Mouse (Mus musculus) CH12.LX (cell line): ENCODE results near the gene Gm44502. TPM values are rescaled to one million over a fixed set of nuclear protein-coding genes. Genes with fewer than 3 reads are reported as not detected.

Source experiments
- DNase-seq: peaks from one replicate; pipeline ENCODE4 v3.0.0-alpha.2; 2013; ENCODE audit errors: extremely low read depth
- H3K27ac ChIP-seq: 2 replicates; pipeline ENCODE4 v1.5.1; 2012; ENCODE audit warnings: low read depth, mild to moderate bottlenecking, control low read depth, moderate library complexity; ENCODE audit not compliant: insufficient read depth
- H3K27me3 ChIP-seq: replicated peaks from 2 replicates; pipeline ENCODE3; 2012; ENCODE audit warnings: inconsistent platforms
- H3K36me3 ChIP-seq, 2 experiments: replicated peaks in 1 of 2; 2 replicates each; pipeline versions ENCODE3 to v1.6.1; 2012; ENCODE audit warnings: inconsistent platforms in 1 of 2, low read length in 1 of 2, mild to moderate bottlenecking in 1 of 2, mixed read lengths in 1 of 2, moderate library complexity in 1 of 2; ENCODE audit not compliant: control insufficient read depth in 1 of 2, insufficient read depth in 1 of 2
- H3K4me1 ChIP-seq, 2 experiments: 2 replicates each; pipeline ENCODE4 v1.6.1; 2012; ENCODE audit warnings: inconsistent platforms in 1 of 2, moderate library complexity in 1 of 2; ENCODE audit not compliant: insufficient read depth in 2 of 2, control insufficient read depth in 1 of 2
- H3K4me2 ChIP-seq: 2 replicates; pipeline ENCODE4 v1.6.1; 2012; ENCODE audit warnings: low read depth, mild to moderate bottlenecking, control low read depth; ENCODE audit not compliant: poor library complexity, insufficient read depth, severe bottlenecking
- H3K4me3 ChIP-seq, 3 experiments: fragments of 150-350 bp in 1 of 3; sonication (generic) in 1 of 3; replicated peaks in 1 of 3; 2 replicates each; pipeline versions ENCODE3 to v1.5.1; 2011 to 2012; ENCODE audit warnings: low read depth in 2 of 3, low read length in 2 of 3, mild to moderate bottlenecking in 2 of 3, moderate library complexity in 2 of 3, control low read depth in 1 of 3, improper control_type of control experiment in 1 of 3, inconsistent platforms in 1 of 3, mixed read lengths in 1 of 3; ENCODE audit not compliant: poor library complexity in 1 of 3
- H3K79me2 ChIP-seq: replicated peaks from 2 replicates; pipeline ENCODE4 v1.6.1; 2012; ENCODE audit warnings: mild to moderate bottlenecking, moderate library complexity; ENCODE audit not compliant: control insufficient read depth, poor library complexity, insufficient read depth, severe bottlenecking; ENCODE audit errors: extremely low read depth
- H3K9ac ChIP-seq: 2 replicates; pipeline ENCODE4 v1.6.1; 2012; ENCODE audit warnings: low read depth, mild to moderate bottlenecking, control low read depth, moderate library complexity; ENCODE audit not compliant: insufficient read depth
- H3K9me3 ChIP-seq: replicated peaks from 2 replicates; pipeline ENCODE3; 2012; ENCODE audit warnings: low read length, inconsistent platforms, mixed read lengths
- BHLHE40 ChIP-seq: IDR thresholded peaks from 2 replicates; pipeline ENCODE4 v1.6.1; 2011; ENCODE audit warnings: mild to moderate bottlenecking, low read depth, low read length, improper control_type of control experiment
- CTCF ChIP-seq, 2 experiments: IDR thresholded peaks in 1 of 2; conservative IDR thresholded peaks in 1 of 2; 2 replicates each; pipeline ENCODE4 v1.5.1; 2011 to 2012; ENCODE audit warnings: low read depth in 2 of 2, low read length in 2 of 2, improper control_type of control experiment in 1 of 2, inconsistent platforms in 1 of 2, mild to moderate bottlenecking in 1 of 2, moderate library complexity in 1 of 2
- ELF1 ChIP-seq: IDR thresholded peaks from 2 replicates; pipeline ENCODE4 v1.6.1; 2014; ENCODE audit warnings: low read depth, mild to moderate bottlenecking, inconsistent platforms, low read length, improper control_type of control experiment
- IRF4 ChIP-seq: IDR thresholded peaks from 2 replicates; pipeline ENCODE4 v1.6.1; 2014; ENCODE audit warnings: low read depth, mild to moderate bottlenecking, inconsistent platforms, low read length, improper control_type of control experiment
- JUN ChIP-seq: IDR thresholded peaks from 2 replicates; pipeline ENCODE4 v1.6.1; 2011; ENCODE audit warnings: low read depth, mild to moderate bottlenecking, low read length, improper control_type of control experiment, moderate library complexity; ENCODE audit not compliant: insufficient read depth
- MAX ChIP-seq: IDR thresholded peaks from 2 replicates; pipeline ENCODE4 v1.6.1; 2011; ENCODE audit warnings: low read length, improper control_type of control experiment
- MXI1 ChIP-seq: IDR thresholded peaks from 2 replicates; pipeline ENCODE4 v1.6.1; 2011; ENCODE audit warnings: mild to moderate bottlenecking, low read depth, low read length, improper control_type of control experiment
- PAX5 ChIP-seq: IDR thresholded peaks from 2 replicates; pipeline ENCODE4 v1.6.1; 2012; ENCODE audit warnings: low read length, inconsistent platforms, mixed read lengths
- POLR2A ChIP-seq: IDR thresholded peaks from 2 replicates; pipeline ENCODE4 v1.6.1; 2011; ENCODE audit warnings: low read depth, mild to moderate bottlenecking, improper control_type of control experiment, low read length
- RCOR1 ChIP-seq: conservative IDR thresholded peaks from 2 replicates; pipeline ENCODE4 v1.6.1; 2012; ENCODE audit warnings: low read depth, mild to moderate bottlenecking, inconsistent platforms, low read length, improper control_type of control experiment
- TBP ChIP-seq: conservative IDR thresholded peaks from 2 replicates; pipeline ENCODE4 v1.6.1; 2011; ENCODE audit warnings: low read depth, low read length, improper control_type of control experiment
- TCF12 ChIP-seq: IDR thresholded peaks from 2 replicates; pipeline ENCODE4 v1.6.1; 2014; ENCODE audit warnings: low read depth, mild to moderate bottlenecking, inconsistent platforms, low read length, improper control_type of control experiment
- USF1 ChIP-seq: IDR thresholded peaks from 2 replicates; pipeline ENCODE4 v1.6.1; 2014; ENCODE audit warnings: low read depth, mild to moderate bottlenecking, inconsistent platforms, low read length, improper control_type of control experiment
- dilution Hi-C: fragments of 300-500 bp; cut with MboI; formaldehyde crosslinking; loops from 2 replicates; pipeline ENCODE4 v1.14.3; 2020; ENCODE audit warnings: low sequenced_read_pairs; ENCODE audit not compliant: extremely low pct_unique_long_range_greater_than_20kb, extremely low pct_ligation_motif_present
- in situ Hi-C: fragments of 300-500 bp; cut with MboI; formaldehyde crosslinking; loops from 3 replicates; pipeline ENCODE4 v1.14.3; 2019; ENCODE audit warnings: low sequenced_read_pairs, low pct_ligation_motif_present, low pct_unique_long_range_greater_than_20kb, mixed read lengths
- polyA plus RNA-seq: library from polyadenylated mRNA; unstranded; fragments of >175 nt; gene quantifications from 2 replicates; pipeline ENCODE4 v1.2.1, GENCODE M21; 2012; ENCODE audit warnings: low read depth; ENCODE audit not compliant: insufficient read length
- total RNA-seq, 2 experiments: library from RNA; depleted of rRNA; stranded (reverse); fragments of 300-350 nt in 1 of 2; fragments of >200 nt in 1 of 2; gene quantifications; 2 replicates each; pipeline ENCODE4 v1.2.3; 2012 to 2014

Gm44502 gene
- total and polyA plus RNA-seq, 3 experiments = 0.13 to 0.15 TPM; not detected in 1

DNA sequence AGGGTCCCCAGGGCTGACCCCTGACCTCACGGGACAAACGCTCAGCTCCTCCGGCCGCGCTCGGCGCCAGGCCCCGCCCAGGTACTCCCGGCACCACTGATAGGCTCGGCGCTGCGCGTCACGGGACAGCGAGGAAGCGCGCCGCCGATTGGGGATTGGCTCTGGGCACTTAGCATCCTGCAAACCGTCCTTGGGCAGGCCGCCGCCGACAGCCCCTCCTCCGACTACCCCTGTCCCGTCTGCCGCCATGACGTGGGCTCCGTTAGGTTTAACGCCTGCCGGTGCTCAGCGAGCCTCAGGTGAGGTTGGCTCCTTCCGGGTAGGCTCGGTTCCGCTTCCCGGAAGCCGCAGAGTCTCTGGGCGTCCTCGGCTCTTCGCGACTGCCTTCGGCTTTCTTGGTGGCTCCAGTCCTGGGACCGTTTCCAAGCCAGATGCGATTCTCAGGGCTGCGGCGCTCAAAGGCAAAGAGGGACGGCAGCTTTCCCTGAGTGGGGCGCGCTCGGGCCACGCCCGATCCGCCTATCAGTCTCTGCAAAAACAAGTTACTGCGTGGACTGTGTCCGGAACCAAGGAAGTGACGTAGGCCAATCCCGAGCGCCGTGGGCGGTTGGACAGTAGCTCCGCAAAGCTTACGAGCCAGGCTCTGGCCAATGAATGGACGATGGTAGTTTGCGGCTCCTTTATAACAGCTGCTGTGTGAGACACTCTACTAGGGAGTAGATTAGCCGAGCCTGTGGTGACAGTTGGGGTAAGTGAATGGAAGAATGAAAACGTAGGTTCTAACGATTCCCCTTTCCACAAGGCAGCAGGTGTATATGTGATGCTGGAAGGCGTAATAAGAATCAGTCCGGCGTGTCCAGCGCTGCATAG is at the start of gene Gm44502, which contains the start of the genes C730034F03Rik and Chkb (continued):
- no peak for TF ChIP-seq RCOR1

DNA sequence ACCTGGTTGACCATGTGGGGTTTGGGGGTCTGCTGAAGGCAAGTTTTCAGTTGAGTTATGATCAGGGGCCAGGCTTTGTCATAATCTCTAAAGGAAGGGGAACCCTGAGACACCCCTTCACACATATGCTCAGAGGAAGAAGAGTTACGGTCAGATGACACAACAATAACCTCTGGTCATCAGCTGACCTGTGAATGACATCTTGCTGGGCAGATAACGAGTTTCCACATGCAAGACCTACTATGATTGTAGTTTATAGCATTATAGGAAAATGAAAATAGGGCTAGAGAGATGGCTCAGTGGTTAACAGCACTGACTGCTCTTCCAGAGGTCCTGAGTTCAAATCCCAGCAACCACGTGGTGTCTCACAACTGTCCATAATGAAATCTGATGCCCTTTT is 49.1 kb upstream of the Gm44502 start:
- in situ Hi-C loops (loop anchor here (5.0 kb wide), 1 partner anchor 54 kb away; no protein-coding TSS in a partner anchor), dilution Hi-C loops (no loop called here)
- Histone ChIP-seq H3K4me1 (peaks cover 11 to 29% of the 10 kb centered on the region in 2 experiments), H3K4me3 (no peak overlapping the region), H3K9me3 (no peaks in the 10 kb centered on the region), H3K79me2 (no peaks in the 10 kb centered on the region), H3K27ac (no peak overlapping the region), H3K4me2 (no peak overlapping the region), H3K27me3 (no peaks in the 10 kb centered on the region), H3K9ac (no peak overlapping the region), H3K36me3 (peaks cover 2 to 27% of the 10 kb centered on the region in 2 experiments)
- no peak for DNase-seq
- no peak for TF ChIP-seq ELF1
- TF ChIP-seq MXI1 = no peak
- TF ChIP-seq TBP = no peak
- no peak for TF ChIP-seq CTCF (conservative IDR thresholded peaks at IDR 0.05 in 1 of 2, IDR thresholded peaks at IDR 0.05 in 1 of 2; ENCODE audit: low read depth in 2 of 2, low read length in 2 of 2)
- no peak for TF ChIP-seq TCF12
- no peak for TF ChIP-seq IRF4
- no peak for TF ChIP-seq POLR2A
- TF ChIP-seq USF1 = no peak
- no peak for TF ChIP-seq BHLHE40
- TF ChIP-seq MAX = no peak
- no peak for TF ChIP-seq JUN
- TF ChIP-seq PAX5 = no peak

DNA sequence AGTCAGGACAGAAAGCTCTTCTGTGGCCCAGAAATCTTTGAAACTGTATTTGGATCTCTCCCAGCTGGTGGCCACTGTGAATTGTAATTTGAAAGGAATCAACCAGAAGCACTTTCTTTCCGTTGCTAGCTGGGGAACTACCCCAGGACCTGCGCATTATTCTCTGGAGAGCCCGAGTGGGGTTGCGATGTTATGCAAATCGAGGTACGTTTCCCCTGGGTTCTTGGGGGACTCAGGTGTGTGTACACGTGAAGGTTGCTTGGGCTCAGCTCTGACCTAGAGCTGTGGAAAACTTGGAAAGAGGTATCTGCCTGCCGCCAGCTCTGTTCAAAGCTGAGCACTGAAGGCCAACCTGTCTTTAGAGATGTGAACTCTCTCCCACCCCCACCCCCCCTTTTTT is 48.3 kb upstream of the Gm44502 start:
- Histone ChIP-seq H3K9ac (no peak overlapping the region), H3K27me3 (no peaks in the 10 kb centered on the region), H3K27ac (no peak overlapping the region), H3K4me2 (no peak overlapping the region), H3K9me3 (no peaks in the 10 kb centered on the region), H3K4me1 (peaks cover 11 to 29% of the 10 kb centered on the region in 2 experiments), H3K79me2 (no peaks in the 10 kb centered on the region), H3K36me3 (peaks cover 2 to 35% of the 10 kb centered on the region in 2 experiments), H3K4me3 (no peak overlapping the region)
- peak; percentile 22 for DNase-seq
- dilution Hi-C loops = no loop called here
- in situ Hi-C loops = loop anchor here (5.0 kb wide), 1 partner anchor 54 kb away; no protein-coding TSS in a partner anchor
- TF ChIP-seq CTCF (conservative IDR thresholded peaks at IDR 0.05 in 1 of 2, IDR thresholded peaks at IDR 0.05 in 1 of 2; ENCODE audit: low read depth in 2 of 2, low read length in 2 of 2) = no peak
- TF ChIP-seq BHLHE40 = peak; percentile 44; the same call in 1 of the 2 replicates
